In genomic region chr15:102004189-102004588, GRCm38 (mm10) we compare ENCODE assay signal across 8 mouse cellular contexts. TPM values are rescaled to one million over a fixed set of nuclear protein-coding genes. Genes with fewer than 3 reads are reported as not detected.
A peak's percentile ranks its signal among the peaks of the same experiment; 100 is the strongest.
DNase-seq lines count a peak whose midpoint lies in the region; ATAC-seq and TF ChIP-seq lines count a peak whose summit lies in the region.

Gene Krt8 (minus strand): TSS chr15:102004482.

- TF ChIP-seq POLR2A in cerebellum, adult 2 months (IDR thresholded peaks at IDR 0.05; ENCODE audit: borderline replicate concordance, insufficient read depth, low read length) = no peak

- H3K4me2 ChIP-seq in limb, embryonic 11.5 days (ENCODE audit: low read depth, severe bottlenecking) = peak within 1 kb of the TSS; percentile 48
- peak within 1 kb of the TSS; percentile 46 for H3K4me2 ChIP-seq in midbrain, embryonic 14.5 days (ENCODE audit: low read length)

- no peak for TF ChIP-seq CTCF in cerebellum, adult 2 months (IDR thresholded peaks at IDR 0.05; ENCODE audit: borderline replicate concordance, insufficient read depth, low read depth, low read length)

- no peaks in the 10 kb centered on the region for H3K9me3 ChIP-seq in heart, embryonic 10.5 days
- H3K9me3 ChIP-seq in limb, embryonic 11.5 days (ENCODE audit: control insufficient read depth, low read length) = no peaks in the 10 kb centered on the region
- no peaks in the 10 kb centered on the region for H3K9me3 ChIP-seq in midbrain, embryonic 14.5 days (ENCODE audit: control insufficient read depth, low read length)

- WGBS in heart, embryonic 10.5 days = 11% methylated on average over 11 of the region's 11 CpGs
- 10% methylated on average over 10 of the region's 11 CpGs for WGBS in limb, embryonic 11.5 days
- WGBS in midbrain, embryonic 14.5 days = 20% methylated on average over 11 of the region's 11 CpGs
- 41% methylated on average over 11 of the region's 11 CpGs for WGBS in cerebellum, adult 2 months

- no peak within 1 kb of the TSS; the same call in 1 of the 2 replicates for H3K9ac ChIP-seq in limb, embryonic 11.5 days (ENCODE audit: low read length)
- no peak within 1 kb of the TSS for H3K9ac ChIP-seq in midbrain, embryonic 14.5 days (replicated peaks; ENCODE audit: low read length)

- H3K27ac ChIP-seq in heart, embryonic 10.5 days = peak within 1 kb of the TSS; percentile 81
- H3K27ac ChIP-seq in limb, embryonic 11.5 days (replicated peaks; ENCODE audit: low read depth, low read length) = no peak within 1 kb of the TSS
- no peak within 1 kb of the TSS for H3K27ac ChIP-seq in midbrain, embryonic 14.5 days (replicated peaks; ENCODE audit: low read depth, low read length)
- no peak within 1 kb of the TSS for H3K27ac ChIP-seq in cerebellum, adult 2 months (ENCODE audit: insufficient read depth, low read length)

- H3K4me1 ChIP-seq in heart, embryonic 10.5 days = peaks cover 46% of the 10 kb centered on the region
- H3K4me1 ChIP-seq in limb, embryonic 11.5 days (ENCODE audit: control insufficient read depth, insufficient read depth, low read length) = peaks cover 16% of the 10 kb centered on the region
- H3K4me1 ChIP-seq in midbrain, embryonic 14.5 days (ENCODE audit: control insufficient read depth, insufficient read depth, low read length) = no peaks in the 10 kb centered on the region
- no peaks in the 10 kb centered on the region; the same call in 1 of the 2 replicates for H3K4me1 ChIP-seq in cerebellum, adult 2 months (ENCODE audit: control insufficient read depth, insufficient read depth, low read length)

- peak within 1 kb of the TSS; percentile 63 for H3K4me3 ChIP-seq in heart, embryonic 10.5 days
- peak within 1 kb of the TSS; percentile 27 for H3K4me3 ChIP-seq in limb, embryonic 11.5 days (ENCODE audit: low read depth, low read length)
- no peak within 1 kb of the TSS; the same call in 1 of the 2 replicates for H3K4me3 ChIP-seq in midbrain, embryonic 14.5 days (replicated peaks; ENCODE audit: low read depth, low read length)
- no peak within 1 kb of the TSS for H3K4me3 ChIP-seq in cerebellum, adult 2 months (replicated peaks; ENCODE audit: insufficient read depth, low read depth, low read length)

- DNase-seq in heart, embryonic 10.5 days (ENCODE audit: low spot score) = no peak
- no peak for DNase-seq in heart, adult 8-10 months (ENCODE audit: low spot score)
- DNase-seq in gonadal fat pad, adult 2 months (ENCODE audit: low read depth) = no peak
- no peak for DNase-seq in limb, embryonic 11.5 days (ENCODE audit: low spot score)
- no peak for DNase-seq in midbrain, embryonic 14.5 days
- no peak for DNase-seq in cerebellum, adult 9-11 months
- no peak for DNase-seq in left cerebral cortex, adult 8-10 months (ENCODE audit: low spot score in 2 of 2)
- DNase-seq in cerebellum, adult 2 months = no peak

- ATAC-seq in limb, embryonic 11.5 days (ENCODE audit: insufficient number of reproducible peaks, low FRiP score, low TSS enrichment, low read depth) = no peak
- ATAC-seq in midbrain, embryonic 14.5 days (ENCODE audit: low FRiP score, low TSS enrichment) = no peak

- peaks cover 53% of the 10 kb centered on the region for H3K27me3 ChIP-seq in heart, embryonic 10.5 days (ENCODE audit: insufficient read depth, poor library complexity, severe bottlenecking)
- peaks cover 17% of the 10 kb centered on the region for H3K27me3 ChIP-seq in limb, embryonic 11.5 days (ENCODE audit: control insufficient read depth, insufficient read depth, low read length)
- peaks cover 41% of the 10 kb centered on the region for H3K27me3 ChIP-seq in midbrain, embryonic 14.5 days (ENCODE audit: control insufficient read depth, insufficient read depth, low read length)
- no peaks in the 10 kb centered on the region; the same call in 1 of the 2 replicates for H3K27me3 ChIP-seq in cerebellum, adult 2 months (ENCODE audit: control insufficient read depth, insufficient read depth, low read length)

- no peaks in the 10 kb centered on the region for H3K36me3 ChIP-seq in heart, embryonic 10.5 days
- no peaks in the 10 kb centered on the region for H3K36me3 ChIP-seq in limb, embryonic 11.5 days (ENCODE audit: control insufficient read depth, insufficient read depth, low read length)
- no peaks in the 10 kb centered on the region for H3K36me3 ChIP-seq in midbrain, embryonic 14.5 days (ENCODE audit: control insufficient read depth, insufficient read depth, low read length)

RNA-seq across cellular contexts. Expression of gene Krt8, which starts in this region (rescaled TPM):
- polyA plus RNA-seq in heart, embryonic 10.5 days (2016; fragmentation: Nextera tagmentation; extraction: Ambion mirVana) = 83.2 and 193 TPM in 2 replicates
- total RNA-seq in heart, adult 8-10 months (2022) = 1 to 10 TPM in 3 of 4 experiments, under 1 TPM in 1; 0.92 to 3.0 (median 1.5) TPM
- 186 and 255 TPM in 2 replicates for polyA plus RNA-seq in gonadal fat pad, adult 2 months (2012; rRNA removed)
- polyA plus RNA-seq in limb, embryonic 11.5 days (2014; fragmentation: Nextera tagmentation; extraction: Ambion mirVana) = 21.3 and 22.7 TPM in 2 replicates
- polyA plus RNA-seq in midbrain, embryonic 14.5 days (2014; fragmentation: Nextera tagmentation; extraction: Ambion mirVana) = 0.15 and 0.59 TPM in 2 replicates
- total RNA-seq in left cerebral cortex, adult 8-10 months (2022) = under 1 TPM; 0.17 to 0.95 (median 0.23) TPM
- 0.61 and 1.1 TPM in 2 replicates for polyA plus RNA-seq in cerebellum, adult 2 months (2012; rRNA removed)

Comparison
In these comparisons a context has a peak if more than half of its experiments do, and no peak if none do; other contexts are left out.
1. RNA of gene Krt8 (polyA plus RNA-seq): 83.2 to 193 TPM in heart, embryonic 10.5 days, 186 to 255 TPM in gonadal fat pad, adult 2 months and 21.3 to 22.7 TPM in limb, embryonic 11.5 days; 0.61 to 1.1 TPM in cerebellum, adult 2 months and 0.15 to 0.59 TPM in midbrain, embryonic 14.5 days; every median in the first group is over 10 times any median in the second.
2. H3K4me3 ChIP-seq: peak in heart, embryonic 10.5 days (single experiment) and limb, embryonic 11.5 days (single experiment); none in midbrain, embryonic 14.5 days (single experiment) and cerebellum, adult 2 months (single experiment).